Mouse (Mus musculus) hindbrain, embryonic 12.5 days (tissue): Measurements from ENCODE around the gene Fyn. TPM values are rescaled to one million over a fixed set of nuclear protein-coding genes. Genes with fewer than 3 reads are reported as not detected.

Experiments used
- ATAC-seq: fragments of 200-750 bp; cut with Nextera tagmentation; 2 replicates; pipeline ENCODE4 v1.8.0; 2017; ENCODE audit warnings: moderate TSS enrichment; ENCODE audit not compliant: low FRiP score
- H3K27ac ChIP-seq: fragments of 300-500 bp; sonication (generic); 2 replicates; pipeline ENCODE4 v1.5.1; 2016; ENCODE audit warnings: mild to moderate bottlenecking
- H3K27me3 ChIP-seq: fragments of 300-500 bp; sonication (generic); 2 replicates; pipeline ENCODE4 v1.6.1; 2016; ENCODE audit warnings: mild to moderate bottlenecking
- H3K36me3 ChIP-seq: fragments of 300-500 bp; sonication (generic); 2 replicates; pipeline ENCODE4 v1.6.1; 2016; ENCODE audit warnings: mild to moderate bottlenecking
- H3K4me1 ChIP-seq: fragments of 300-500 bp; sonication (generic); 2 replicates; pipeline ENCODE4 v1.6.1; 2016
- H3K4me2 ChIP-seq: fragments of 300-500 bp; sonication (generic); replicated peaks from 2 replicates; pipeline ENCODE4 v1.6.1; 2016; ENCODE audit warnings: mild to moderate bottlenecking
- H3K4me3 ChIP-seq: fragments of 300-500 bp; sonication (generic); 2 replicates; pipeline ENCODE4 v1.5.1; 2016; ENCODE audit warnings: mild to moderate bottlenecking
- H3K9ac ChIP-seq: fragments of 300-500 bp; sonication (generic); 2 replicates; pipeline ENCODE4 v1.6.1; 2016; ENCODE audit warnings: mild to moderate bottlenecking, moderate library complexity
- H3K9me3 ChIP-seq: fragments of 300-500 bp; sonication (generic); replicated peaks from 2 replicates; pipeline ENCODE4 v1.6.1; 2016; ENCODE audit warnings: mild to moderate bottlenecking
- WGBS: fragments of 180-500 bp; shearing (Covaris S2); methylation state at CpG from one replicate; pipeline ENCODE4 v1.1.7; 2016; 5-methylcytosine and 5-hydroxymethylcytosine counted together
- polyA plus RNA-seq: library from polyadenylated mRNA; unstranded; fragments of >200 nt; fragmentation: Nextera tagmentation; extraction: Ambion mirVana; gene quantifications from 2 replicates; pipeline ENCODE4 v1.2.1, GENCODE M21; 2016

The Fyn gene
- polyA plus RNA-seq, 1 experiment from 2014 or later, result 64.8 TPM

DNA sequence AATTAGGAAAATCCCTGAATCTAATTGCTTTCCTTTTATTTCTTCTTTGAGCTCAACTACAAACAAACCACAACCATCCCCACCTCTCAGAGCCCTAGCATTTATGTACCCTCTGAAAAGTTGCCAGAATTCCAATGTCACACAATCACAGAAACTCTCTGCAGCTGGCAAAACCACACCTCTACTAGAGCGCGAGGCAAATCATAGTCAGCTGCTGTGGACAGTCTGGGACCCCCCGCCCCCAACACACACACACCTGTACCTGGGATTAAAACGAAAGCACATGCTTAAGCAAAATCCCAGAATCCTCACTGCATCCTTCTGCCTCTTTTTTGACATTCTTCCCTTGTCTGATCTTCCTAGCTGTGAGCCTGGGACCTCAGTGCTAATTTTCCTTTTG is 230.9 kb downstream of the Fyn start:
- peaks cover 19% of the 10 kb centered on the region for H3K4me1 ChIP-seq
- H3K27ac ChIP-seq, result no peak overlapping the region
- no peak for ATAC-seq
- no peaks in the 10 kb centered on the region for H3K36me3 ChIP-seq
- H3K9ac ChIP-seq, result no peak overlapping the region
- no peak overlapping the region for H3K4me2 ChIP-seq
- H3K4me3 ChIP-seq, result no peak overlapping the region
- no peaks in the 10 kb centered on the region for H3K27me3 ChIP-seq
- 88% methylated on average over 4 of the region's 4 CpGs for WGBS
- 0 out of 2 replicates have a peak, but pooled peaks cover 4% of the 10 kb centered on the region for H3K9me3 ChIP-seq

GRCm38 (mm10) chr10:39600115-39600514 is 231.5 kb downstream of the Fyn start:
- no peaks in the 10 kb centered on the region for H3K27me3 ChIP-seq
- H3K27ac ChIP-seq, result no peak overlapping the region
- peaks cover 9% of the 10 kb centered on the region; the same call in 1 of the 2 replicates for H3K9me3 ChIP-seq
- no peak overlapping the region for H3K4me3 ChIP-seq
- no peak overlapping the region for H3K4me2 ChIP-seq
- WGBS, result 75% methylated on average over 1 of the region's 1 CpGs
- H3K36me3 ChIP-seq, result no peaks in the 10 kb centered on the region
- no peak for ATAC-seq
- no peak overlapping the region for H3K9ac ChIP-seq
- H3K4me1 ChIP-seq, result peaks cover 19% of the 10 kb centered on the region

DNA sequence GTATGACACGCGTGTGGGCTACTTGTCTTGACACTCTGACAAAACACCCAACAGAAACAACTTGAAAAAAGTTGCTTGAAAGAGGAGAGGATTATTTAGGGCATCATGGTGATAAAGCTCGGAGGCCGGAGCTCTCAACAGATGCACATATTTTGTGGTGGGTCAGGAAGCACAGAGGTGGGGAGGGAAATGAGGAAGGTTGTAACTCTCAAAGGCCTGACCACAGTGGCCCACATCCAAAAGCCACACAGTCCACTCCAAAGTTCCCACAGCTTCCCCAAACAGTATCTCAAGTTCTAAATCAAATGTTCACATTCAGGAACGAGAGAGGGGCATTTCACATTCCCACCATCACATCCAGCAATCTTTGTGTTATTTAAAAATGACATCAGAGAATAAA is 232.4 kb downstream of the Fyn start:
- no peak for ATAC-seq
- Histone ChIP-seq H3K9me3 (peaks cover 12% of the 10 kb centered on the region; the same call in 1 of the 2 replicates), H3K4me1 (peaks cover 13% of the 10 kb centered on the region), H3K9ac (no peak overlapping the region), H3K4me3 (no peak overlapping the region), H3K36me3 (no peaks in the 10 kb centered on the region), H3K4me2 (no peak overlapping the region), H3K27me3 (no peaks in the 10 kb centered on the region), H3K27ac (no peak overlapping the region)
- WGBS, result 93% methylated on average over 5 of the region's 5 CpGs

GRCm38 (mm10) chr10:39606434-39606833 is 237.8 kb downstream of the Fyn start:
- no peak for ATAC-seq
- H3K9ac ChIP-seq, result no peak overlapping the region
- H3K4me2 ChIP-seq, result no peak overlapping the region
- 100% methylated on average over 1 of the region's 1 CpGs for WGBS
- H3K36me3 ChIP-seq, result no peaks in the 10 kb centered on the region
- no peak overlapping the region for H3K4me3 ChIP-seq
- no peak overlapping the region for H3K27ac ChIP-seq
- H3K4me1 ChIP-seq, result no peaks in the 10 kb centered on the region
- H3K27me3 ChIP-seq, result no peaks in the 10 kb centered on the region
- H3K9me3 ChIP-seq, result peaks cover 24% of the 10 kb centered on the region; the same call in 1 of the 2 replicates

DNA sequence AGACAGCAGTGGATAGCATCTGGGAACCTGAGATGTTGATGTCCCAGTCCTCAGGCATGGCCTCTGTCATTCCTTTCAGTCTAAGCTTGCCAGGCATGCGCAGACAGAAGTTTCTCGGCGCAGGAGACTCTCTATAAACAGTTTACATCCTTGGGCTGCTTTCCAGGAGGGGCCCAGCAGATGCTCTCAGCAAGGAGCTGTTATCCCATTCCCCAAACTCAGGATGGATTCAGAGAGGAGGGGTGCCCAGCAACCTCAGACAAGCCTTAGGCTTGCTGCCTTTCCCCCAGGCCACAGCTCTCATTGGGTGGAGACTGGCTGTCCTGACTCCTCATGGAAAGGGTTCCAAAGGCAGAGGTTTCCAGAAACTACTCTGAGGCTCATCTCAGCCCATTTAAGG is 242.6 kb downstream of the Fyn start:
- no peak overlapping the region for H3K4me3 ChIP-seq
- no peaks in the 10 kb centered on the region for H3K27me3 ChIP-seq
- no peak overlapping the region for H3K27ac ChIP-seq
- H3K4me2 ChIP-seq, result no peak overlapping the region
- H3K36me3 ChIP-seq, result no peaks in the 10 kb centered on the region
- no peak overlapping the region for H3K9ac ChIP-seq
- H3K9me3 ChIP-seq, result peaks cover 11% of the 10 kb centered on the region; the same call in 1 of the 2 replicates
- WGBS, result 84% methylated on average over 3 of the region's 3 CpGs
- ATAC-seq, result no peak
- H3K4me1 ChIP-seq, result peaks cover 25% of the 10 kb centered on the region

- 0 out of 2 replicates have a peak, but pooled peaks cover 2% of the 10 kb centered on the region for H3K9me3 ChIP-seq
- ATAC-seq, result no peak
- no peak overlapping the region for H3K4me2 ChIP-seq
- whole genome bisulfite sequencing, result 79% methylated on average over 2 of the region's 2 CpGs
- no peak overlapping the region for H3K4me3 ChIP-seq
- H3K9ac ChIP-seq, result no peak overlapping the region
- no peak overlapping the region for H3K27ac ChIP-seq
- H3K36me3 ChIP-seq, result no peaks in the 10 kb centered on the region
- H3K27me3 ChIP-seq, result no peaks in the 10 kb centered on the region
- H3K4me1 ChIP-seq, result peaks cover 25% of the 10 kb centered on the region
Measured at GRCm38 (mm10) chr10:39612131-39612530, 243.5 kb downstream of the Fyn start.

DNA sequence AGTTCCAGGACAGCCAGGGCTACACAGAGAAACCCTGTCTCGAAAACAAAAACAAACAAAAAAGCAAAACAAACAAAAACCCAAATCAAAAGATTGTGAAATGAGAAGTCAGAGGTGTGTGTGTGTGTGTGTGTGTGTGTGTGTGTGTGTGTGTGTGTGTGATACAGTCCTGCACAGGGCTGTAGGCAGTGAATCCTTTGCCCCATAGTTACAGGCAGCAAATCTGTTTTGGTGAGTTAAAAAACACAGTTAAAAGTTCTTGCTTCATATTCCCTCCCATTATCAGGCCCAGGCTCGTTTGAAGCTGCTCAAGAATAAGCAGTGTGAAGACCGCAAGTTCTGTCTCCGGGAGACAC is 244.0 kb downstream of the Fyn start, which contains the start of gene Traf3ip2:
Gene Traf3ip2 (plus strand): TSS at position 302 of the 356 bp plus-strand sequence.
- ATAC-seq, result no peak
- 0 out of 2 replicates have a peak within 1 kb of the TSS, but pooled peaks have one; percentile 10 for H3K4me3 ChIP-seq
- H3K27ac ChIP-seq, result peak within 1 kb of the TSS; percentile 60
- H3K9me3 ChIP-seq, result no peaks in the 10 kb centered on the region
- no peaks in the 10 kb centered on the region for H3K27me3 ChIP-seq
- H3K9ac ChIP-seq, result no peak within 1 kb of the TSS
- no peaks in the 10 kb centered on the region for H3K36me3 ChIP-seq
- peak within 1 kb of the TSS; percentile 41 for H3K4me2 ChIP-seq
- peaks cover 25% of the 10 kb centered on the region for H3K4me1 ChIP-seq
- WGBS, result 48% methylated on average over 4 of the region's 4 CpGs

GRCm38 (mm10) chr10:39612989-39613831 is 244.6 kb downstream of the Fyn start:
- H3K4me3 ChIP-seq, result 0 out of 2 replicates have a peak overlapping the region, but pooled peaks have one; percentile 10
- 16% methylated on average over 26 of the region's 26 CpGs for WGBS

DNA sequence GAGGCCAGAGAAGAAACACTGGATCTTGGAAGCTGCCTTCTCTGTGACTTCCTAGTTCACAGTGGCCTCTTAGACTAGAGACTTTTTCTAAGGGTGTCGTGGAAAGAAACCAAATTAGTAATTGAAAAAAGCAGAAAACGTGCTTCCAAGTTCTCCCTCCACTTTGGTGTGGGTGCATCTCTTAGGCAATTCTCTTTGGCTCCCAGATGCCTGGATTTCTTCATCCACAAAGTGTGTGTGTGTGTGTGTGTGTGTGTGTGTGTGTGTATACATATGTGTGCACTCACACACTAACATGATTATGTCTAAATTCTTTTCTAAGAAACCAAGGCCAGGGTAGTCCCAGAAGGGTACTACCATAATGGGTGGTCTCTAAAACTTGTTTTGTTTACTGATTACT is 245.3 kb downstream of the Fyn start:
- H3K4me1 ChIP-seq, result peaks cover 25% of the 10 kb centered on the region
- H3K27me3 ChIP-seq, result no peaks in the 10 kb centered on the region
- ATAC-seq, result no peak
- H3K36me3 ChIP-seq, result no peaks in the 10 kb centered on the region
- peak overlapping the region; percentile 41 for H3K4me2 ChIP-seq
- no peak overlapping the region for H3K9ac ChIP-seq
- WGBS, result 40% methylated on average over 2 of the region's 2 CpGs
- H3K4me3 ChIP-seq, result no peak overlapping the region
- no peaks in the 10 kb centered on the region for H3K9me3 ChIP-seq
- peak overlapping the region; percentile 19; the same call in 1 of the 2 replicates for H3K27ac ChIP-seq

More at GRCm38 (mm10) chr10:39612989-39613831, 244.6 kb downstream of the Fyn start:
- Histone ChIP-seq H3K36me3 (no peaks in the 10 kb centered on the region), H3K9ac (no peak overlapping the region), H3K27ac (peak overlapping the region; percentile 60), H3K4me2 (peak overlapping the region; percentile 41), H3K4me1 (peaks cover 25% of the 10 kb centered on the region), H3K9me3 (no peaks in the 10 kb centered on the region), H3K27me3 (no peaks in the 10 kb centered on the region)
- no peak for ATAC-seq

DNA sequence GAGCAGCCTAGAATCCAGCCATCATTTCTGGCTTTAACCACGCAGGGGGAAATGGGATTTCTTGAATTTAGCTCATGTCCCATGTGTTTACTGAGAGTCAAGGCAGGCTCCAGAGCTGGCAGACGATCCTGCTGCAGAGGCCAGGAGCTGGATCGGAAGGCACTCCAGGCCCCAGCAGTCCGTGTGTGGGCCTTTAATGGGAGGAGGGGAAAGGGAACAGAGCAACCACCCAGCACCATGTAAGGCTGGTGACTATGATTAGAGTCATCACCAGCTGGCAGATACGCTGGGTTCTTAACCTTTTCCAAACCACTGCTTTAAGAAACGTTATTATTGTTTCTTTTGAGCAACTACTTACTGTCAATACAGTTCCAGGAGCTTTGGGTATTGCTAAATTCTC is 246.0 kb downstream of the Fyn start:
- Histone ChIP-seq H3K36me3 (no peaks in the 10 kb centered on the region), H3K9ac (no peak overlapping the region), H3K4me2 (no peak overlapping the region), H3K27ac (no peak overlapping the region), H3K27me3 (no peaks in the 10 kb centered on the region), H3K4me3 (no peak overlapping the region), H3K9me3 (no peaks in the 10 kb centered on the region), H3K4me1 (peaks cover 25% of the 10 kb centered on the region)
- WGBS, result 37% methylated on average over 6 of the region's 6 CpGs
- no peak for ATAC-seq
